Mouse (Mus musculus): ENCODE measurements at regions not wholly inside any gene's neighbourhood (a gene's known extent, or its start where the extent isn't known, plus 50 kb on each side); places are given as distances from the start of the nearest gene placed in this dataset.

DNA sequence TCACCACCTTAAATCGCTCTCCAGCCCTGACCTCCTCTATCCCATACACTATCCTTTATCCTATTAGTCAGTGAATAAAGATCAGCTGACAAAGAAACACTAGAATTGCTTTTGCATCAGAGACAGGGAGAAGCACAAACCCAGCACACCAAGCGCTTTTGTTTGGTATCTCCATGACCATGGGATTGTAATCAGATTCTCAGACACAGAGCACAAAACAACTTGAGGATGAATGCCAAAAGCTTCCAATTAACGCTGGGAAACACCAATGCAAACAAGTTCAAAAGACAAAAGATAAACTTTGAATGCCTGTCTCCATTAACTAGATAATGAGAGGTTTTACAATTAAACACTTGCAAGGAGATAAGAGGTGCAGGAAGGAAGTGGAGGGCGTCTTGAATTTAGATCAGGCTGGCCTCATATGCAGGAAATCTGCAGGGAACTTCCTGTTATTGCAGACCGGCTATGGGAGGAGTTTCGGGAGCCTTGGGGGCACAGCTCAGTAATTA lies 179.8 kb downstream of the Samd5 start:
- no peak for TF ChIP-seq POLR2A (IDR thresholded peaks at IDR 0.05; ENCODE audit: borderline replicate concordance, control insufficient read depth, low read depth, low read length)
- no peak for TF ChIP-seq CTCF (IDR thresholded peaks at IDR 0.05; ENCODE audit: control insufficient read depth, insufficient read depth, low read length)

All from bone marrow, adult 2 months (tissue).